Mouse (Mus musculus) embryonic fibroblast, embryonic 13.5 days (primary cell): ENCODE results near the gene Ncam1. TPM values are rescaled to one million over a fixed set of nuclear protein-coding genes. Genes with fewer than 3 reads are reported as not detected.

Experiments
- H3K27ac ChIP-seq: 2 replicates; pipeline ENCODE4 v1.5.1; 2012; ENCODE audit warnings: low read length, control low read depth, inconsistent platforms; ENCODE audit not compliant: insufficient read depth
- H3K4me1 ChIP-seq: 2 replicates; pipeline ENCODE4 v1.6.1; 2011; ENCODE audit warnings: low read length; ENCODE audit not compliant: control insufficient read depth, insufficient read depth
- H3K4me3 ChIP-seq: 2 replicates; pipeline ENCODE4 v1.5.1; 2011; ENCODE audit warnings: mild to moderate bottlenecking, control low read depth, low read length; ENCODE audit not compliant: insufficient read depth
- CTCF ChIP-seq: IDR thresholded peaks from 2 replicates; pipeline ENCODE4 v1.5.1; 2011; ENCODE audit warnings: mild to moderate bottlenecking, control low read depth, low read length, moderate library complexity, borderline replicate concordance; ENCODE audit not compliant: insufficient read depth
- POLR2A ChIP-seq: IDR thresholded peaks from 2 replicates; pipeline ENCODE4 v1.6.1; 2011; ENCODE audit warnings: low read depth, mild to moderate bottlenecking, control low read depth, low read length, moderate library complexity
- polyA plus RNA-seq: library from polyadenylated mRNA; stranded (reverse); fragments of >200 nt; gene quantifications from 2 replicates; pipeline ENCODE4 v1.2.4, GENCODE M21; 2011; ENCODE audit warnings: low read depth; ENCODE audit not compliant: missing spikeins, insufficient read length

The Ncam1 gene
- polyA plus RNA-seq, 1 experiment = 182 TPM

DNA sequence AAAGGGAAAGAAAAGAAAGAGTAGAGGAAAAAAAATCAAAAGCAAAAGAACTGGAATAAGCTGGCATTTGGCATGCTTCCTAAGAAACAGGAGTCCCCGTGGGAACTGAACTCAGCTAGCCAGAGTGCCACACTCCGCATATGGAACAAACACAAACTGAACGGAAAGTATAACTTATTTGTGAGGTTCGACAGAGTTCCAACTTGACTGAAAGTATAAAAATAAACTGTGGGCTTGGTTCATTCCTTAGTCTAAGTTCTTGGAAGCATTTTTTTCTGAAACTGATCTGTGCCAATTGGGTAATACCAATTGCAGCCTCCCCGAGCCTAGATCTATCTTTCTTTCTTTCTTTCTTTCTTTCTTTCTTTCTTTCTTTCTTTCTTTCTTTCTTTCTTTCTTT, 294.1 kb downstream of the Ncam1 start:
- Histone ChIP-seq H3K27ac (no peak overlapping the region), H3K4me1 (no peaks in the 10 kb centered on the region), H3K4me3 (no peak overlapping the region)
- TF ChIP-seq CTCF (no peak), POLR2A (no peak)

DNA sequence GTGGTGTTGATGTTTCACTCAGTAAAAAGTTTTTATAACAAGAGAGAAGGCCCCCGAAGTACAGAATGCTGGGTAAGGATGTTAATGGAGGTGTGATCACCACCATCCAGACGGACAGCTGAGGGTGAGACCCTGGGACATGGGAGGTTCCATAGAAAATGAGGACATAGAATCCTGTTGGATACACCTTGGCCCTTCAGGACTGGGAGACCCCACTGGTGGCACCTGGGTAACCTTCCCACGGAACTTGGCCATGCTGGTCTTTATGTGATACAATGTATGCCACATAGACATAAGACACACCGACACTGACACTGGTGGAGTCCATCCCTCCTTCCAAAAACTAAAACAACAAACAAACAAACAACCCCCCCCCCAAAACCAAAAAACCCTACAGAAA, 296.5 kb downstream of the Ncam1 start:
- no peak overlapping the region for H3K4me3 ChIP-seq
- H3K4me1 ChIP-seq = no peaks in the 10 kb centered on the region
- no peak for TF ChIP-seq CTCF
- no peak for TF ChIP-seq POLR2A
- no peak overlapping the region for H3K27ac ChIP-seq

DNA sequence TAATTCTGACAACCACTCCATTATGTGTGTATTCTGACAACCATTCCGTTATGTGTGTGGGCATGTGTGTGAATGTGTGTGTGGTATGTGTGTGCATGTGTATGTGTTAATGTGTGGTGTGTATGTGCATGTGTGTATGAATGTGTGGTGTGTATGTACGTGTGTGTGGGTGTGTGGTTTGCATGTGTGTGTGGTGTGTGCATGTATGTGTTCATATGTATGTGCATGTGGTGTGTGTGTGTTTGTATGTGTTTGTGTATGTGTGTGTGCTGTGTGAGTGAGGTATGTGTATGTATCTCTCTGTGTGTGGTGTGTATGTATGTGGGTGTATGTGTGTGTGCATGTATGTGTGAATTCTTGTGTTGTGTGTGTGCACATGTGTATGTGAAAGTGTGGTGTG, 298.8 kb downstream of the Ncam1 start:
- TF ChIP-seq CTCF (no peak), POLR2A (peak; percentile 30; the same call in 1 of the 2 replicates)
- no peak overlapping the region for H3K27ac ChIP-seq
- H3K4me1 ChIP-seq = no peaks in the 10 kb centered on the region
- H3K4me3 ChIP-seq = no peak overlapping the region

DNA sequence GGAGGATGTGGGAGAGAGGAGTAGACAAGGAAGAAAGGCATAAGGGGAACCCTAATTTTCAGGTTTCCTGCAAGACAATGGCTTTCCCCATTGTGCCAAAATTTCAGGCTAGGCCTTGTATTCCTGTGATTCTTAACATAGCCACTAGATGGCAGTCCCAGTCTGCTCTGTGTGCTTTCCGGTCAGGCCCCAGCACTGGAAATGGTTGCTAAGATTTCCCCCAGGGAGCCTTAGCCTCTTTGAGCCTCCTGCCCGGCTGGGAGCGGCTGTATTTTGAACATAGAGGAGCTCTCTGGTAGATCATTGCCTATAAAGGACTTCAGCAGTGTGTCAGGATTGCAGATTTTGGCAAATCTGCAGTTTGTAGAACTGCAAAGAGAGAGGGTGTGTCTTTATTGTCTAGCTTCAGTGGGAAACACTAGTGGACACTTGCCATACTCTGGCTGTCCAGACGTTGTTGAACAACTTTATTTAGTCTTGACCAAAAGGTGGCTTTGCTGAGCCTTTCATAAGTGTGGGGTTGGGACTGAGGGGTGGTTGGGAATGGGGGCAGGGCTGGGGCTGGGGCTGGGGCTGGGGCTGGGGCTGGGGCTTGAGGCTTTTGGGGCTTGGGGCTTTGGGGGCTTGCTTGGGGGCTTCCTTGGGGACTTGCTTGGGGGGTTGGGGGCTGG, 304.6 kb downstream of the Ncam1 start:
- Histone ChIP-seq H3K4me3 (no peak overlapping the region), H3K27ac (no peak overlapping the region), H3K4me1 (no peaks in the 10 kb centered on the region)
- TF ChIP-seq POLR2A (no peak), CTCF (peak; percentile 71)

DNA sequence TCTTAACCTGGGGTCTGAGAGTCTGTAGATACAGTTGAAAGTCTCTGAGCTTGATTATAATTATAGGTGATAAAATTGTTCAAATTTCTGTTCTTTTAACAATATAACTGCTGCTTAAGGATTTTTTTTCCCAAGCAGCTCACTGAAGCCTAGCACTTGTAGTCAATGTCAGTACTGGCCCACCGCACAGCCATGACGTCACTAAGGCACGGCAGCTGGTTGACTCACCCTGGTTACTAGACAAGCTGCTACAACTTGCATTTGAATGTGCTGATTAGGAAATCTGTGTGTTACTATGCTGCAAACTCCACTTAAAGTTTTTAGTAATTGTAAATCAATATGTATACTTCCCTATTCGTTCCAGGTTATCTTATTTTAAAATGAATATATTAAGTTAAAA, 308.1 kb downstream of the Ncam1 start:
- H3K27ac ChIP-seq = no peak overlapping the region
- H3K4me3 ChIP-seq = no peak overlapping the region
- no peak for TF ChIP-seq CTCF
- TF ChIP-seq POLR2A = no peak
- no peaks in the 10 kb centered on the region for H3K4me1 ChIP-seq

DNA sequence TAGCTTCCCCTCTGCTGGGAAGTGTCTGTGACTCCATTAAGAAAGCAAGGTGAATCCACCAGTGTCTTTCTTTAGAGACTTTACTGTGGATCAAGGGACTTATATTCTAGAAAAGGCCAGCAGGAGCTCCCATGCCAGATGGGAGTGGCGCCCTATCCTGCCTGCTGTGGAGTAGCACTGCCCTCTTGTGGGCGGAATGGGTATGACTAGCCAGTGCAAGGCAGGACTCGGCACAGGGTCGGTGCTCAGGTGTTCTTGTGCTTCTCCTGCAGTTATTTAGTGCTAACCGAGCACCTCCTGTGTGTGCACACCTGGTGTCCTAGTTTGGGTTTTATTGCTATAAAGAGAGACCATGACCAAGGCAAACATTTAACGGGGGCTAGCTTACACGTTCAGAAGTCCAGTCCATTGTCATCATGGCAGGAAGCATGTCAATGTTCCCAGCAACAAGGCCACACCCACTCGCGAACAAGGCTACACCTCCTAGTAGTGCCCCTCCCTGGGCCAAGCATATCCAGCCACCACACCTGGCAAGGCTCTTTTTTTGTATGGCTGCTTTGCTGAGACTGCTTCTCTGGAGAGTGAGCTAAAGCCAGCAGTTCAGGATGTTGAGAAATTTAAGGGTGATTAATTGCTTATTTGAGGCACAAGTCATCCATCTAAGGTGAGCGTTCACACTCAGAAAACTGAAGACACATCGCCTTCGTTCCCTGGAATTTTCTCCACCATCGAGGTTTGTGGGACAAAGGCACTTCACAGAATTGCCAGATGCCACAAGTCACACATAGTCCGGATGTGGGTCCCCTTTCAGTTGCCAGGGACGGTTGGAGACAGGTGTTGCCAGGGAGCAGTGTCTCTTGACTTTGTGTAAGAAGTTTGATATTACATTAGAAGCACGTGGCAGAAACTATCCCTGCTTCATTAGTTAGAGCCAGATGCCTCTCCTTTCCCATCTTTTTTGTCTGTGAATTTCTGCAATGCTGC, 309.5 kb downstream of the Ncam1 start:
- TF ChIP-seq POLR2A (no peak), CTCF (peak; percentile 100)
- no peak overlapping the region for H3K27ac ChIP-seq
- H3K4me1 ChIP-seq = peaks cover under 1% of the 10 kb centered on the region; the same call in 1 of the 2 replicates
- no peak overlapping the region for H3K4me3 ChIP-seq

DNA sequence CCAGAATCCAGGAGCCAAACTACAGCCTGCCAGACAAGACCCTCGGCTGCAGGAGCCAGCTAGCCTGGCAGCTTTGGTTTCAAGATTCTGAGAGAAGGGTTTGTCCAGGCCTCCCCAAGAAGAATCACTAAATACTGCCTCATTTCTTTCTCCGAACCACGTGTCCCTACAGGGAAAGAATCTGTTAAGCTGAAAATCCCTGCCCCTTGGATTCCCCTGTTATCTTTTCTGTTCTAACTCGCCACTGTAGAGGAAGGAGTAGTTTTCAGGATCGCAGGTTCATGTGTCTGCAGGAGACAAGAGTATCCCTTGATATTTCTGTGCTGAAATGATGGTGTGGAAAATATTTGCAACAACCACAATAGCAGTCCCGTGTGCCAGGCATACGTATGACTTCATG, 310.5 kb downstream of the Ncam1 start:
- peaks cover 7% of the 10 kb centered on the region; the same call in 1 of the 2 replicates for H3K4me1 ChIP-seq
- TF ChIP-seq CTCF (no peak), POLR2A (no peak)
- no peak overlapping the region for H3K27ac ChIP-seq
- no peak overlapping the region for H3K4me3 ChIP-seq

DNA sequence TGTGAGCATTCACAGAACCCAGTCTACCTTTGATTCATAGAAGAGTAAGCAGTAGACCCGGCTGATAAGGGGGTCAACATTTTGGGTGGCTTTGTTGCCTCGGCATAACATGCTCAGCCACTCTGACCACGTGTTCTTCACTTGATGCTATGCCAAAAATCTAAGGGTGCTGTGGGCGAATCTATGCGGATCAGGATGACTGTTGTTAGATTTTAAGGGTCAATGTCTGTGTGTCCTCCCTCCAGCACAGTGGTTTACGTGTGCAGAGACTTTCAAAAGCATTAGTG, 311.1 kb downstream of the Ncam1 start:
- H3K4me1 ChIP-seq = peaks cover 9% of the 10 kb centered on the region
- H3K4me3 ChIP-seq = no peak overlapping the region

DNA sequence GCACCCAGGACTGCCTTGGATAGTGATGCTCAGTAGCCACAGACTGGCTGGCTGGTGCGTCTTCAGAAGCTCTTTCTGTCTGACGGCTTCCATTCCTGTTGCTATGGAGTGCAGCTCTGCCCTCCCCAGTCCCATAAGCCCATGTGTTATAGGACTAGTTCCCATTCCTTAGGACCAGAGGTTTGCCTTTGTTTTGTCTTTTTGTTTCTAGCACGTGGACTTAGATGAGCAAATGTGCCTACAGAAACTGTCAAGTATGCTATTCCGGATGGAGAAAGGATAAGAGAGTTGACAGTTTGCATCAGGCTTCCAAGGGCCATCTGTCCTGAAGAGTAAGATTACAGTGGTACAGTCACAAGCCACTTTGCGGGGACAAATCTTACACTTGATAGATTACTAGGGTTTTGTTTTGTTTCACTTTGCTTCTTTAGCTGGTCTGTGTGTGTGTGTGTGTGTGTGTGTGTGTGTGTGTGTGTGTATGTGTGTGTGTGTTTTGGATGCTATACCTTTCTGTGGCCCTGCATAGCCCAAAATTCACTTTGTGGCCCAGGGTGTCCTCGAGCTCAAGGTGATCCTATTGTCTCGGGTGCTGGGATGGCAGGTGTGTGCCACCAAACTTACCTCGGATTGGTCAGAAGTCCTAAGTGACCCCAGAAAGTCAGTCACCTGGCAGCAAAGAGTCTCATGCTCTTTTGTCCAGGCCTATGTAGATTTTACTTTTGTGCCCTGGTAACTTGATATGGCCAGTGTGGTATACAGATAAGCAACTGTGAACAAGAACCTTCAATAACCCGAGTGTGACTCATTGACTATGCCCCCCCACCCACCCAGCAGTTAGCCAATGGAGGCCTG, 311.7 kb downstream of the Ncam1 start:
- TF ChIP-seq POLR2A = no peak
- no peak for TF ChIP-seq CTCF
- Histone ChIP-seq H3K27ac (no peak overlapping the region), H3K4me1 (peaks cover 9% of the 10 kb centered on the region), H3K4me3 (no peak overlapping the region)

More for the DNA sequence above, 311.1 kb downstream of the Ncam1 start:
- TF ChIP-seq POLR2A = no peak
- no peak for TF ChIP-seq CTCF
- no peak overlapping the region for H3K27ac ChIP-seq
